Mouse (Mus musculus): ENCODE measurements at regions not wholly inside any gene's neighbourhood (a gene's known extent, or its start where the extent isn't known, plus 50 kb on each side); places are given as distances from the start of the nearest gene placed in this dataset.
A peak's percentile ranks its signal among the peaks of the same experiment; 100 is the strongest.

DNA sequence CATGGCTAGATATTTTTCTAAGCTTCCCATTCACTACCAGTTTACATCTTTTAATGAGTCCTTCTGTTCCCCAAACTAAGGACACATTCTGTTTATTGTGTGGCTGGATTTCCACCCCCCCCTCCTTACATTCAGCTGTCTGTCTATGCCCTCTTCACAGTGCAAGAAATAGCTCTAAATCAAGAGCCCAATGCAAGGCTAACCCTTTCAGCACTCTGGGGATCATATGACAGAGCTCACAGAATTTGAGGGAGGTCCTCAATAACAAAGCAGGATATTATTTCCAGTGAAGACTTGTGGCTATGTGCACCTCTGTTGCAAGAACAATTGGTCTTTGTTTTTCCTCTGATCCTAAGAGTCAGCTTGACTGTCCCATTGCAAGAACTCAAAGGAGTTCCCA, 874.1 kb upstream of the Gje1 start:
- Histone ChIP-seq H3K4me2 (replicated peaks) (no peak overlapping the region), H3K4me3 (no peak overlapping the region), H3K9ac (no peak overlapping the region), H3K4me1 (no peaks in the 10 kb centered on the region), H3K9me3 (no peaks in the 10 kb centered on the region), H3K27me3 (no peaks in the 10 kb centered on the region), H3K27ac (no peak overlapping the region), H3K36me3 (no peaks in the 10 kb centered on the region)
- ATAC-seq (ENCODE audit: low FRiP score, low read depth), result peak; percentile 72; the same call in 1 of the 2 replicates

GRCm38 (mm10) chr10:15586081-15586480, 868.1 kb upstream of the Gje1 start:
- H3K36me3 ChIP-seq, result no peaks in the 10 kb centered on the region
- 76% methylated on average over 6 of the region's 6 CpGs for WGBS
- no peak overlapping the region for H3K27ac ChIP-seq
- H3K4me2 ChIP-seq (replicated peaks), result no peak overlapping the region
- no peak overlapping the region for H3K4me3 ChIP-seq
- H3K4me1 ChIP-seq, result no peaks in the 10 kb centered on the region
- no peaks in the 10 kb centered on the region for H3K27me3 ChIP-seq
- ATAC-seq (ENCODE audit: low FRiP score, low read depth), result no peak
- no peaks in the 10 kb centered on the region for H3K9me3 ChIP-seq
- H3K9ac ChIP-seq, result no peak overlapping the region

GRCm38 (mm10) chr10:15564119-15564518, 846.1 kb upstream of the Gje1 start:
- Histone ChIP-seq H3K9ac (no peak overlapping the region), H3K4me3 (no peak overlapping the region), H3K9me3 (no peaks in the 10 kb centered on the region), H3K27me3 (no peaks in the 10 kb centered on the region), H3K4me1 (no peaks in the 10 kb centered on the region), H3K27ac (no peak overlapping the region), H3K4me2 (replicated peaks) (no peak overlapping the region), H3K36me3 (no peaks in the 10 kb centered on the region)
- ATAC-seq (ENCODE audit: low FRiP score, low read depth), result peak; percentile 24; the same call in 1 of the 2 replicates

- H3K4me1 ChIP-seq, result 0 out of 2 replicates have a peak, but pooled peaks cover 3% of the 10 kb centered on the region
- H3K9ac ChIP-seq, result no peak overlapping the region
- H3K27me3 ChIP-seq, result no peaks in the 10 kb centered on the region
- no peak overlapping the region for H3K27ac ChIP-seq
- 47% methylated on average over 3 of the region's 3 CpGs for WGBS
- H3K4me3 ChIP-seq, result no peak overlapping the region
- no peaks in the 10 kb centered on the region for H3K9me3 ChIP-seq
- H3K4me2 ChIP-seq (replicated peaks), result no peak overlapping the region
- ATAC-seq (ENCODE audit: low FRiP score, low read depth), result no peak
- H3K36me3 ChIP-seq, result no peaks in the 10 kb centered on the region
Measured at GRCm38 (mm10) chr10:15553407-15554064, 835.5 kb upstream of the Gje1 start.

DNA sequence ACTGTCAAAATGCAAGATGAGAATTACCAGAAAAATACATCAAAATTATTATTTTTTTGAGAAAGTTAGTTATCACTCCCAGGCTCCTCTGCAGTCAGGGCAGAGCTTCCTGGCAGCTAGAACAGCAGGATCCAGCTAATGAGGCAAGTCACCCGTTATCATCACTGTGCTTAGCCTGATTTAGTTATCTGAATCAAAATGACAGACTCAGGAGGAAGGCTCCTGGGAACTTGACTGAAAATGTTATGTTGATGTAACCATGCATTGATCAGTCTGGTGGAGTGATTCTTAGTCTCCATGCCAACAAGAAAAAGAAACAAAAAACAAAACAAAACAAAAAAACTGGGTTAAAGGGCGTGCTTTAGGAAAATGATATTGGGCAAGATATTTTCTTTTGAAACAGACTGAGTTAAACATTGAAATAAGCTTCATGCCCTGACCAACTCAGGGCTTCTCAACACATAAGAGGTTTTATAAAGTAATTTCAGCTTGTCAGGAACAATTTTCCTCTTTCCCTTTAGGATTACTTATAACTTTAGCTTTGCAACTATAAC, 823.9 kb upstream of the Gje1 start:
- H3K4me3 ChIP-seq, result no peak overlapping the region
- H3K4me1 ChIP-seq, result no peaks in the 10 kb centered on the region
- no peak overlapping the region for H3K27ac ChIP-seq
- ATAC-seq (ENCODE audit: low FRiP score, low read depth), result no peak
- no peaks in the 10 kb centered on the region for H3K36me3 ChIP-seq
- no peak overlapping the region for H3K9ac ChIP-seq
- no peaks in the 10 kb centered on the region for H3K9me3 ChIP-seq
- WGBS, result 49% methylated on average over 2 of the region's 2 CpGs
- H3K4me2 ChIP-seq (replicated peaks), result no peak overlapping the region
- H3K27me3 ChIP-seq, result no peaks in the 10 kb centered on the region

DNA sequence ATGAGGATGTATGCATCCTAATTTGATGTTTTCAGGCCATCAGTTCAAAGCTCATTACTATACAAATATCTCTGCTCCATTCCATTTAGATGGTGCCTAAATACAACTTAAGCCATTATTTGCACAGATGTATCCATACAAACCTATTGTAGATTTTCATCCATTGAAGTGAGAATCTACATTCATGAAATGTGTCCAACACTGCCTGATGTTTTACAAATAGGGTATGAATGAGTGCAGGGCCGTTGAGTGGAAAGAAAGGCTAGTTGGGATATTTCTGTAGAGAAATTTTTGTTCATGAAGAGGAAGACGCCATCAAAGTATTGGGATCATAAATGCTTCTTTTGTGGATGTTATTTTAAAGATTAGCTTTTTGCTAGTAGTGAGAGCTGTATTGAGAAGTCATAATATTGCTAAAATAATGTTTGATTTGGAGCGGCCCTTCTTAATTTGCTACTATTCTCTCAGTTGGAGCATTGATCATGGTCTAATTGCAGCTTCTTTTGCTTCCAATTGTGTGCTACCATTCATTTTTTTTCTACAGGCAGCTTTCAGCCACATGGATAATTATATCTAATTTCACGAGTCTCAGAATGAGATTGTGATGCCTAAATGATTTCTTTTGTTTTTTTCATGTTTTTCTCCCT, 822.9 kb upstream of the Gje1 start:
- no peaks in the 10 kb centered on the region for H3K36me3 ChIP-seq
- no peak overlapping the region for H3K9ac ChIP-seq
- no peak overlapping the region for H3K4me2 ChIP-seq (replicated peaks)
- H3K9me3 ChIP-seq, result no peaks in the 10 kb centered on the region
- WGBS, result 85% methylated on average over 4 of the region's 4 CpGs
- H3K27ac ChIP-seq, result no peak overlapping the region
- H3K4me3 ChIP-seq, result no peak overlapping the region
- no peak for ATAC-seq (ENCODE audit: low FRiP score, low read depth)
- no peaks in the 10 kb centered on the region for H3K27me3 ChIP-seq
- no peaks in the 10 kb centered on the region for H3K4me1 ChIP-seq

- no peak overlapping the region for H3K4me3 ChIP-seq
- H3K27me3 ChIP-seq, result no peaks in the 10 kb centered on the region
- no peaks in the 10 kb centered on the region for H3K9me3 ChIP-seq
- H3K27ac ChIP-seq, result no peak overlapping the region
- no peaks in the 10 kb centered on the region for H3K36me3 ChIP-seq
- no peaks in the 10 kb centered on the region for H3K4me1 ChIP-seq
- H3K4me2 ChIP-seq (replicated peaks), result no peak overlapping the region
- H3K9ac ChIP-seq, result no peak overlapping the region
- ATAC-seq (ENCODE audit: low FRiP score, low read depth), result no peak
- WGBS, result 85% methylated on average over 2 of the region's 2 CpGs
Measured at GRCm38 (mm10) chr10:15536053-15536452, 818.0 kb upstream of the Gje1 start.

GRCm38 (mm10) chr10:15487367-15487766, 769.4 kb upstream of the Gje1 start:
- Histone ChIP-seq H3K27me3 (no peaks in the 10 kb centered on the region), H3K36me3 (no peaks in the 10 kb centered on the region), H3K4me1 (no peaks in the 10 kb centered on the region), H3K9me3 (no peaks in the 10 kb centered on the region), H3K4me2 (replicated peaks) (no peak overlapping the region), H3K4me3 (no peak overlapping the region), H3K27ac (no peak overlapping the region), H3K9ac (no peak overlapping the region)
- ATAC-seq (ENCODE audit: low FRiP score, low read depth), result no peak
- WGBS, result 96% methylated on average over 2 of the region's 2 CpGs

DNA sequence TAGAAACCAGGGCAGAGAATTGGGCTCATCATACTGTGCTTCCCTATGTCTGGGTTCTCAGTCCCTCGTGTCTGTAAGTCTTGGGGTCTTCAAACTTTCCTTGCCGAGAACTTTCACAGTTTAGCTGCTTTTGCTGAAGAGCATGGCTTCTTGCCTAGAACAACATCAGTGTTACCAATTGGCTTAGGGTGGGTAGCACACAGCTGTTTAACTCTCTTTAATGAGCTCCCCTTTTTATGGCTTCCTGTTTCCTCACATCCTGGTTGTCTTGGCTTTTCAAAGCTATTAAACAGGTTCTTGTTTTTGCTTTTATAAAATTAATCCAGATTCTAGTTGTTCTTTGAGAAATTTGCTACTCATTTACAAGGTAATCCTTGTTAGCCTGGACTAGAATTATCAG, 725.3 kb upstream of the Gje1 start:
- 46% methylated on average over 2 of the region's 2 CpGs for WGBS
- no peaks in the 10 kb centered on the region for H3K27me3 ChIP-seq
- no peak overlapping the region for H3K4me3 ChIP-seq
- H3K9me3 ChIP-seq, result no peaks in the 10 kb centered on the region
- no peaks in the 10 kb centered on the region for H3K4me1 ChIP-seq
- no peaks in the 10 kb centered on the region for H3K36me3 ChIP-seq
- no peak overlapping the region for H3K4me2 ChIP-seq (replicated peaks)
- H3K27ac ChIP-seq, result no peak overlapping the region
- ATAC-seq (ENCODE audit: low FRiP score, low read depth), result no peak
- H3K9ac ChIP-seq, result no peak overlapping the region

GRCm38 (mm10) chr10:15441216-15441615, 723.2 kb upstream of the Gje1 start:
- Histone ChIP-seq H3K9ac (no peak overlapping the region), H3K4me3 (no peak overlapping the region), H3K4me2 (replicated peaks) (no peak overlapping the region), H3K4me1 (no peaks in the 10 kb centered on the region), H3K36me3 (no peaks in the 10 kb centered on the region), H3K27ac (no peak overlapping the region), H3K9me3 (no peaks in the 10 kb centered on the region), H3K27me3 (no peaks in the 10 kb centered on the region)
- ATAC-seq (ENCODE audit: low FRiP score, low read depth), result no peak
- 88% methylated on average over 1 of the region's 1 CpGs for WGBS

DNA sequence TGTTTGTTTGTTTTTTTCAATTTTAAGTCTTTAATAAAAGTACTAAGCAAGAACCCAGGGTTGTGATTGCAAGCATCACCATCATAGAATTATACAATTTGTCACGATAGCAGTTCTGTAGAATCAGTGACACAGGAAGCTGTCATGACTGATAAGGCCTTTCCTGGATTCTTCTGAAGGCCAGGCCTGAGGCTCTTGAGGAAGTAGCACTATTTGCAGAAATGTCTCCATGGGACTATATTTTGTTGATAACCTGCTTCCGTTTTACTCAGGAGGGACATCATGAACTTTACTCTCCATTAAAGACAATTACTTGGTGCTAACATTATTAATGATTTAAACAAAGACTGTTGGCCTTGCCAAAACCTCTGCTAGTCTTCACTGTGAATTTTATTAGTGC, 708.7 kb upstream of the Gje1 start:
- WGBS, result 80% methylated on average over 2 of the region's 2 CpGs
- Histone ChIP-seq H3K4me2 (replicated peaks) (no peak overlapping the region), H3K27me3 (no peaks in the 10 kb centered on the region), H3K36me3 (no peaks in the 10 kb centered on the region), H3K27ac (no peak overlapping the region), H3K4me1 (no peaks in the 10 kb centered on the region), H3K9ac (no peak overlapping the region), H3K4me3 (no peak overlapping the region), H3K9me3 (no peaks in the 10 kb centered on the region)
- no peak for ATAC-seq (ENCODE audit: low FRiP score, low read depth)

- H3K9me3 ChIP-seq, result no peaks in the 10 kb centered on the region
- no peaks in the 10 kb centered on the region for H3K27me3 ChIP-seq
- H3K4me1 ChIP-seq, result no peaks in the 10 kb centered on the region
- H3K36me3 ChIP-seq, result no peaks in the 10 kb centered on the region
- H3K9ac ChIP-seq, result no peak overlapping the region
- WGBS, result 42% methylated on average over 2 of the region's 2 CpGs
- no peak overlapping the region for H3K4me3 ChIP-seq
- H3K27ac ChIP-seq, result no peak overlapping the region
- no peak overlapping the region for H3K4me2 ChIP-seq (replicated peaks)
- no peak for ATAC-seq (ENCODE audit: low FRiP score, low read depth)
Measured at GRCm38 (mm10) chr10:15406211-15406610, 688.2 kb upstream of the Gje1 start.

DNA sequence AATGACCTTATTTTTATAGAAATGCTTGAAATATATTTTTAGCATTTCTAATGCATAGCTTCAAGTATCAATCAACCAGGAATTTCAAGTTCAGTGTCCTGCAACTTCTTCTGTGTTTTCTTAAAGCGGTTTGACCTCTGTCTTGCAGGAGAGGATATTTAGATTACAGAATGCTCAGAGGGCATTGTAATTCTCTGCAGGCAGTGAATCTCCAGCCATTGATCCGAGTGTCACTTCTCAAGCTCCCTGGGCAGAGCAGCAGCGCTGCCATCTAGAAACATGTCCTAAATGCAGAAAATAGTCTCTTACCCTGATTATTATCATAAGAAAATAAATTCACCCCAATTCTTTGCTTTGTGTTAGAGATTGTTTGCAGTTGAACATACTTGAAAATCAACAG, 687.7 kb upstream of the Gje1 start:
- Histone ChIP-seq H3K36me3 (no peaks in the 10 kb centered on the region), H3K27ac (no peak overlapping the region), H3K9ac (no peak overlapping the region), H3K4me3 (no peak overlapping the region), H3K27me3 (no peaks in the 10 kb centered on the region), H3K9me3 (no peaks in the 10 kb centered on the region), H3K4me1 (no peaks in the 10 kb centered on the region), H3K4me2 (replicated peaks) (no peak overlapping the region)
- no peak for ATAC-seq (ENCODE audit: low FRiP score, low read depth)
- 51% methylated on average over 3 of the region's 3 CpGs for WGBS

All from limb, embryonic 13.5 days (tissue).